Mouse (Mus musculus) kidney, embryonic 14.5 days (tissue): Measurements from ENCODE around the gene P3h3. TPM values are rescaled to one million over a fixed set of nuclear protein-coding genes. Genes with fewer than 3 reads are reported as not detected.

Experiments
- ATAC-seq: fragments of 200-750 bp; cut with Nextera tagmentation; 2 replicates; pipeline ENCODE4 v1.8.0; 2017; ENCODE audit warnings: moderate number of reproducible peaks, mild to moderate bottlenecking, moderate TSS enrichment, moderate library complexity; ENCODE audit not compliant: low FRiP score, low TSS enrichment
- H3K27ac ChIP-seq: fragments of 300-500 bp; sonication (generic); 2 replicates; pipeline ENCODE4 v1.5.1; 2014; ENCODE audit warnings: low read depth, mild to moderate bottlenecking, low read length, moderate library complexity, mixed read lengths
- H3K27me3 ChIP-seq: fragments of 300-500 bp; sonication (generic); 2 replicates; pipeline ENCODE4 v1.6.1; 2014; ENCODE audit warnings: mild to moderate bottlenecking, low read length; ENCODE audit not compliant: control insufficient read depth, insufficient read depth
- H3K36me3 ChIP-seq: fragments of 300-500 bp; sonication (generic); 2 replicates; pipeline ENCODE4 v1.6.1; 2014; ENCODE audit warnings: low read length, mixed read lengths; ENCODE audit not compliant: control insufficient read depth, insufficient read depth
- H3K4me1 ChIP-seq: fragments of 300-500 bp; sonication (generic); 2 replicates; pipeline ENCODE4 v1.6.1; 2014; ENCODE audit warnings: low read length, mixed read lengths; ENCODE audit not compliant: control insufficient read depth, insufficient read depth
- H3K4me2 ChIP-seq: fragments of 300-500 bp; sonication (generic); replicated peaks from 2 replicates; pipeline ENCODE4 v1.6.1; 2014; ENCODE audit warnings: low read depth, mild to moderate bottlenecking, low read length
- H3K4me3 ChIP-seq: fragments of 300-500 bp; sonication (generic); 2 replicates; pipeline ENCODE4 v1.5.1; 2014; ENCODE audit warnings: mild to moderate bottlenecking, low read length
- H3K9ac ChIP-seq: fragments of 300-500 bp; sonication (generic); 2 replicates; pipeline ENCODE4 v1.6.1; 2014; ENCODE audit warnings: low read depth, mild to moderate bottlenecking, low read length, moderate library complexity
- H3K9me3 ChIP-seq: fragments of 300-500 bp; sonication (generic); 2 replicates; pipeline ENCODE4 v1.6.1; 2016; ENCODE audit warnings: low read length; ENCODE audit not compliant: control insufficient read depth
- WGBS: fragments of 180-500 bp; shearing (Covaris S2); extraction: QIAGEN DNeasy Blood & Tissue Kit; methylation state at CpG from one replicate; pipeline ENCODE4 v1.1.7; 2014; 5-methylcytosine and 5-hydroxymethylcytosine counted together
- polyA plus RNA-seq: library from polyadenylated mRNA; unstranded; fragments of >200 nt; fragmentation: Nextera tagmentation; extraction: Ambion mirVana; gene quantifications from 2 replicates; pipeline ENCODE4 v1.2.1, GENCODE M21; 2014

The P3h3 gene
- polyA plus RNA-seq, 1 experiment from 2014 or later: 29.5 TPM

- Histone ChIP-seq H3K36me3 (no peaks in the 10 kb centered on the region), H3K27me3 (0 out of 2 replicates have a peak, but pooled peaks cover 3% of the 10 kb centered on the region), H3K4me1 (no peaks in the 10 kb centered on the region), H3K27ac (no peak overlapping the region), H3K9me3 (no peaks in the 10 kb centered on the region), H3K9ac (no peak overlapping the region), H3K4me3 (no peak overlapping the region), H3K4me2 (no peak overlapping the region)
- WGBS: 49% methylated on average over 6 of the region's 6 CpGs
- ATAC-seq: no peak
These were observed 21.8 kb upstream of the P3h3 start for GRCm38 (mm10) chr6:124879390-124879789.

GRCm38 (mm10) chr6:124874348-124874747 lies 16.8 kb upstream of the P3h3 start:
- H3K27me3 ChIP-seq: no peaks in the 10 kb centered on the region
- H3K9ac ChIP-seq: no peak overlapping the region
- no peak overlapping the region for H3K4me2 ChIP-seq
- no peak for ATAC-seq
- no peaks in the 10 kb centered on the region for H3K36me3 ChIP-seq
- H3K4me3 ChIP-seq: no peak overlapping the region
- 40% methylated on average over 2 of the region's 3 CpGs for WGBS
- no peak overlapping the region for H3K27ac ChIP-seq
- H3K4me1 ChIP-seq: no peaks in the 10 kb centered on the region
- H3K9me3 ChIP-seq: no peaks in the 10 kb centered on the region

GRCm38 (mm10) chr6:124866560-124866959 lies 9.0 kb upstream of the P3h3 start:
- Histone ChIP-seq H3K9ac (no peak overlapping the region), H3K27me3 (peaks cover 6% of the 10 kb centered on the region)
- no peak for ATAC-seq

GRCm38 (mm10) chr6:124865766-124866362 lies 8.3 kb upstream of the P3h3 start:
- H3K36me3 ChIP-seq: no peaks in the 10 kb centered on the region
- H3K9me3 ChIP-seq: no peaks in the 10 kb centered on the region
- H3K4me1 ChIP-seq: peaks cover 15% of the 10 kb centered on the region
- H3K9ac ChIP-seq: no peak overlapping the region
- H3K4me2 ChIP-seq: no peak overlapping the region
- peaks cover 6% of the 10 kb centered on the region for H3K27me3 ChIP-seq
- no peak overlapping the region for H3K27ac ChIP-seq
- no peak overlapping the region for H3K4me3 ChIP-seq
- WGBS: 57% methylated on average over 17 of the region's 18 CpGs
- ATAC-seq: no peak

More at GRCm38 (mm10) chr6:124866560-124866959, 9.0 kb upstream of the P3h3 start:
- Histone ChIP-seq H3K36me3 (no peaks in the 10 kb centered on the region), H3K9me3 (no peaks in the 10 kb centered on the region), H3K4me2 (no peak overlapping the region), H3K4me1 (peaks cover 12% of the 10 kb centered on the region), H3K27ac (no peak overlapping the region), H3K4me3 (no peak overlapping the region)
- 62% methylated on average over 6 of the region's 7 CpGs for WGBS

GRCm38 (mm10) chr6:124863658-124864298 lies 6.2 kb upstream of the P3h3 start, which contains the start of gene Gpr162:
Gpr162 (minus strand) TSS chr6:124863983.
- under 1% methylated on average over 32 of the region's 43 CpGs for WGBS
- peak; percentile 60 for ATAC-seq
- peak within 1 kb of the TSS; percentile 52 for H3K4me3 ChIP-seq
- H3K27me3 ChIP-seq: peaks cover 6% of the 10 kb centered on the region
- no peaks in the 10 kb centered on the region for H3K36me3 ChIP-seq
- H3K27ac ChIP-seq: no peak within 1 kb of the TSS
- H3K4me2 ChIP-seq: peak within 1 kb of the TSS; percentile 90
- H3K9ac ChIP-seq: peak within 1 kb of the TSS; percentile 65
- H3K9me3 ChIP-seq: no peaks in the 10 kb centered on the region
- H3K4me1 ChIP-seq: peaks cover 21% of the 10 kb centered on the region

GRCm38 (mm10) chr6:124863125-124863657 lies 5.6 kb upstream of the P3h3 start:
- no peak overlapping the region for H3K27ac ChIP-seq

GRCm38 (mm10) chr6:124862406-124863124 lies 5.0 kb upstream of the P3h3 start:
- Histone ChIP-seq H3K9ac (no peak overlapping the region), H3K4me2 (peak overlapping the region; percentile 90), H3K9me3 (no peaks in the 10 kb centered on the region), H3K4me3 (peak overlapping the region; percentile 52), H3K36me3 (no peaks in the 10 kb centered on the region), H3K27ac (no peak overlapping the region), H3K27me3 (peaks cover 6% of the 10 kb centered on the region), H3K4me1 (peaks cover 27% of the 10 kb centered on the region)
- ATAC-seq: no peak
- 13% methylated on average over 8 of the region's 8 CpGs for WGBS

More at GRCm38 (mm10) chr6:124863125-124863657, 5.6 kb upstream of the P3h3 start:
- H3K36me3 ChIP-seq: no peaks in the 10 kb centered on the region
- peaks cover 6% of the 10 kb centered on the region for H3K27me3 ChIP-seq
- peaks cover 25% of the 10 kb centered on the region for H3K4me1 ChIP-seq
- 0% methylated on average over 16 of the region's 16 CpGs for WGBS
- peak overlapping the region; percentile 90 for H3K4me2 ChIP-seq
- H3K4me3 ChIP-seq: peak overlapping the region; percentile 52
- peak; percentile 22; the same call in 1 of the 2 replicates for ATAC-seq
- H3K9ac ChIP-seq: peak overlapping the region; percentile 65
- H3K9me3 ChIP-seq: no peaks in the 10 kb centered on the region

GRCm38 (mm10) chr6:124861802-124862201 lies 4.2 kb upstream of the P3h3 start:
- H3K9me3 ChIP-seq: no peaks in the 10 kb centered on the region
- peaks cover 6% of the 10 kb centered on the region for H3K27me3 ChIP-seq
- ATAC-seq: no peak
- no peaks in the 10 kb centered on the region for H3K36me3 ChIP-seq
- peaks cover 27% of the 10 kb centered on the region for H3K4me1 ChIP-seq
- H3K27ac ChIP-seq: no peak overlapping the region
- H3K4me3 ChIP-seq: no peak overlapping the region
- peak overlapping the region; percentile 12; the same call in 1 of the 2 replicates for H3K9ac ChIP-seq
- no peak overlapping the region for H3K4me2 ChIP-seq
- 20% methylated on average over 3 of the region's 3 CpGs for WGBS
